Comparison of ENCODE assay signal across 17 mouse cellular contexts in genomic region chrX:145424026-145424425, GRCm38 (mm10).
"Had no signal": no experiment of that assay in that cellular context is flagged by ENCODE, and none has a peak within 500 bp of the region (broad histone marks: within the 10 kb centered on the region; RNA-seq: fewer than 3 reads in every experiment).

No protein-coding gene starts in this region.

- H3K4me2 ChIP-seq: liver, embryonic 13.5 days; neural tube, embryonic 12.5 days; neural tube, embryonic 15.5 days; stomach, embryonic 15.5 days had no signal

- H3K27me3 ChIP-seq: liver, embryonic 13.5 days; neural tube, embryonic 12.5 days; neural tube, embryonic 15.5 days; stomach, embryonic 15.5 days had no signal

- H3K36me3 ChIP-seq: liver, embryonic 13.5 days; midbrain, embryonic 10.5 days; neural tube, embryonic 12.5 days; neural tube, embryonic 15.5 days; stomach, embryonic 15.5 days had no signal

- DNase-seq: kidney, adult 9 months; kidney, postnatal 14 days; kidney, postnatal 4 days; liver, embryonic 13.5 days; lung, adult 2 months; lung, postnatal 10 days; lung, postnatal 36 days; midbrain, embryonic 14.5 days; right cerebral cortex, adult 18-20 months; right cerebral cortex, postnatal 14 days; spleen, adult 18-20 months; thymus, postnatal 25 days had no signal

- H3K9ac ChIP-seq: liver, embryonic 13.5 days; neural tube, embryonic 12.5 days; neural tube, embryonic 15.5 days; stomach, embryonic 15.5 days had no signal

- H3K27ac ChIP-seq: liver, embryonic 13.5 days; midbrain, embryonic 10.5 days; neural tube, embryonic 12.5 days; neural tube, embryonic 15.5 days; stomach, embryonic 15.5 days had no signal

- H3K4me1 ChIP-seq: liver, embryonic 13.5 days; megakaryocyte, embryonic 14.5 days; midbrain, embryonic 10.5 days; neural tube, embryonic 12.5 days; neural tube, embryonic 15.5 days; stomach, embryonic 15.5 days had no signal

- H3K4me3 ChIP-seq: liver, embryonic 13.5 days; megakaryocyte, embryonic 14.5 days; midbrain, embryonic 10.5 days; neural tube, embryonic 12.5 days; neural tube, embryonic 15.5 days; stomach, embryonic 15.5 days had no signal

- H3K9me3 ChIP-seq: liver, embryonic 13.5 days; megakaryocyte, embryonic 14.5 days; midbrain, embryonic 10.5 days; neural tube, embryonic 12.5 days; neural tube, embryonic 15.5 days; stomach, embryonic 15.5 days had no signal
